Mouse (Mus musculus) MEL-GATA-1-ER (cell line): ENCODE data around the gene Rcan3.

Source experiments
- DNase-seq: peaks from one replicate; pipeline ENCODE4 v3.0.0-alpha.2; 2012; ENCODE audit warnings: low read depth; ENCODE audit errors: extremely low read depth

Rcan3 gene

DNA sequence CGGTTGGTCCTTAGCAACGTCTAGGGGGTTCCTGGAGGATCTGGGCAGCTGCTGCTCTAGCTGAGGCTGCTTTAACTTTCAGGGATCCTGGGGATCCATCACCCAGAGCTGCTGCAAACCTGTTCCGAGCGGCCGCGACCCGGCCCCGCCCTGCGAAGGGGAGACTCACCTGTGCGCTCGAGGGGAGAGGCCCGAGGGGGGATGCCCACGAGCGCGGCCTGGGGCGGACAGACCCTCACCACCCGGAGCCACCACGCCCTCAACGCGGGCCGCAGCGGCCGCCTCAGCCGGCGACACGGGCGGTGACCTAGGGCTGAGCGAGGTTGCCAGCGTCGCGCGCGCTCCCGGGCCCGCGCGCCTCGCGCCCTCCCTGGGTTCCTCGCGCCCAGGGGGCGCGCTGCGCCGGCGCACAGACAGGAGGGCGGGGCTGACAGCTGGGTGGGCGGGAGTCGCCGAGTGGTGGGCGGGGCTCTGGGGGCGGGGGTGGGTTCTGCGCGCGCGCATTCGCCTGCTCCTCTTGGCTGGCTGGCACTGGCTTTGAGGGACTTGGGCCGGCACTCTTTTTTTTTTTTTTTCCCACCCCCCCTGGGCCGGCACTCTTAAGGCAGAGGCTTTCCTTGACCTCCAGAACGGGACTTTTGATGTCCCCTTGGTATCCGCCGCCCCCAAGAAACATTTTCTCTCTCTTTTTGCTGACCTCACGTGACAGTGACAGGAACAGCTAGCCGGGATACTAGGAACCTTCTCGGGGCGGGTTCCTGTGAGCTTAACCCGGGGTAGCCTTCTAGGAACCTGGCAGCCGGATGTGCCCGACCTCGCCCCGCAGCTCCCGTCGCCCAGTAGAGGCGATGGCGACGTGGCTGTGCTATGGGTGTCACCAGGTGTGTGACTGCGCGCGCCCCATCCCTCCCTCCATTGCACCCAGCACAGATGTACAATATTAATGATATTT lies at the start of gene Rcan3:
TSS of gene Rcan3 (minus strand) at position 411 of the 952 bp plus-strand sequence.
- DNase-seq: peak; percentile 62

DNA sequence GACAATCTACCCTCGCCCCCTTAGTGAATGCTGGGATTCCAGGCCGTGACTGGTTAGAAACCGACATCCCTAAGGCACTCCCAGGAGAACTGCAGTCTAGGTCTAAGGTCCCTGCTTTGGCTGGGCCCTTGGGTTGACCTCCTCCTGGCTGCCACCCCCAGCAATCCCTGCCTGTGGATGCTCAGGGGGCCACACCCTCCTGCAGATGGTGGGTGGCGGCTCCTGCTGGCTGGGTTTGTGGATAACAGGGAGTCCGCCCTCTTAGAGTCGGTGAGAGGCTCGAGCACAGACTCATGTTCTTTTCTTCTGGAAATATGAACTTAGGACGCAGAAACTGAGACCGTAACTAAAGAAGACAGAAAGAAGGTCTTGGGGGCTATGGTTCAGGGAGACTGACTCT lies 46.7 kb upstream of the Rcan3 start:
- DNase-seq: no peak

DNA sequence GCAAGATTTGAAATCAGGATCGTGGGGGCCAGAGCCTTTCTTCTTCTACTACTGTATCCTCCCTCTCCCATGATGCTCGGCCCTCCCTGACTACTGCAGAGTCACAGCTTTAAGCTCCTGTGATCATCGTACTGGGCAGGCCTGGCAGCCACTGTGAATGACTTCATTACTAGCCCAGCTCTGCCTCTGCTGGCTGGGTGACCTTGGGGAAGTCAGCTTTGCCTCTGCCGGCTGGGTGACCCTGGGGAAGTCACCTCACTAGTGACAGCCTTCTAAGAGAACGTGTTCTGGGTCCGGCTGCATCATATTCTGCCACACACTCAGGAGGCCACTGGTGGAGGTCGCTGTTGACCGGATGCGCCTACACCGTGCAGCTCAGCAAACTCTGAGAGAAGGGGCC lies 44.2 kb upstream of the Rcan3 start:
- no peak for DNase-seq

DNA sequence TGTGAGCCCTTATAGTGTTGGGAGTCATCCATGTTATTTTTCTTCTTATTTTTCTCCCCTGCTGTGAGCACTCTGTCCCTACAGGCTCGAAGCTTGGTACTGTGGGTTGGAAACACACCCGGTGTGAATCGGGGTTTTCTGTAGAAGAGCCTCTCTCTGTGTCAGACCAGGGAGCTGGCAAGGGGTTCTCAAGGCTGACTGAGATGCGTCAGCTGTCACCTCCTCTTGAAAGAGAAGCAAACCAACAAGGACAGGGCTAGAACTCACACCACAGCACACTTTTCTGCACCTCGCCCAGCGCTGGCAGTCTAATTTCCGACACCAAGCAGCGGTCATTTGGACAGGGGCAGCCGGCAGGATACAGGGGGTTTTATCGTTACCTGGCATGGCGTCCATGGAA lies 29.8 kb upstream of the Rcan3 start:
- no peak for DNase-seq

DNA sequence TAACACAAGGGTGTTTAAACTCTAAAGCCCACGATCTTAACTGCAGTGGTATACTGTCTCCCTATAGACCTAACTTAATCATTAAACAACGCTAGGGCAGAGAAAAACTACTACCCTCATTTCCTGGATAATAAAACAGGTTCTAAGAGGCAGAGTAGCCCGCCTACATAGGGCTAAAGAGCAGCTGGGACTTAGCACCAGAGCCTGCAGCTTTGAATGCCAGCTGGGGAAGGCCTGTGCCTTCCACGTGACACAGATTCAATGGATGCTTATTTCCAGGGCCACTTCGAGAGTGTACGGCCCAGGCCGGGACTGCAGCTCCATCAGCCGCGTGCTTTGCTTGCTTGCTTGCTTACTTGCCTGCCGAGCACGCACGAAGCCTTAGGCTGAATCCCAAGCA lies 19.9 kb upstream of the Rcan3 start:
- no peak for DNase-seq

DNA sequence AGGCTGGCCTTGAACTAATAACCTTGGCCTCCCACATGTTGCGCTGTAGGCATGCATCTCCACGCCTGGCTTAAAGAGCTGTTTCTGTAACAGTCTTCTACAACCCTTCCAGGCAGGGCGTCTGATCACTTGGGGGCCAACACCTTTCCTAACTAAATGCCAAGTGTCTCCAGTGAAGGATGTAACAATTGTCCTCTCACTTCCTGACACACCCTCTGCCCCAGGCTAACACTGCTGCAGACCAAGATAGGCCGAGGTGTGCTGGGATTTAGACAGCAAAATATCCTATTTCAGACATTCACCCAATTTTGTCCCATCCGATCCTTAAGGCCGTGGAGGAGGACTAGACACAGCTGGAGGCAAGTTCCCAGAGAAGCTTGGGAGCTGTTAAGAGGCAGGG lies 19.5 kb upstream of the Rcan3 start:
- no peak for DNase-seq

DNA sequence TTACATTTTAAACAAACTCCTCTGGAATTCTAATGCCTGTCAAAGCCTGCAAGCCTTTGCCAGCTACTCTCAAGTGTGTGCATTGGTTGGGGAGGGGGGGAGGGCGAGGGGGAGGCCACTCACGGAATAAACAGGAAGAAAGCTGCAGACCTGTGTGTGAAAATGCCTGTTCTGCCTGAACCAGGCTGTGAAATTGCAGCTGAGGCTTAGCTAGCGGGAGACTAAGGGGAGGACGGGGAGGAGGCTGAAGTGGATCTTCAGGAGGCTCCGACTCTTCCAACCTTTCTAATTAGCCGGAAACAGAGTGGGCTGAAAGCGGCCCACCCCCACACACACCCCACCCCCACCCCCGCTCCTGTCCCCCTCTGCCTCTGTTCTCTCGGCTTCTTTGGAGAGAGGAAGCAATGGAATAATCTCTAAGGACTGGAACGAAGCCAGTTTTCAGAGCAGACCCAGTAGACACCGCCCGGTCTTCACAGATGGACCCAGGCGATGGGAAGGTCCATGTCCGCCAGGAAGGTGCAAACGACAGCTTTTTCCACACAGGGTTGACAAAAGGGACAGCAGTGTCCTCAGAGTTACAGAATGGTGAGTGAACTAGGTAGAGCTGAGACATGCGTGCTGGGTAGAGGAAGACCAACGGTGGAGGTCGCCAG lies 17.8 kb upstream of the Rcan3 start:
- no peak for DNase-seq

DNA sequence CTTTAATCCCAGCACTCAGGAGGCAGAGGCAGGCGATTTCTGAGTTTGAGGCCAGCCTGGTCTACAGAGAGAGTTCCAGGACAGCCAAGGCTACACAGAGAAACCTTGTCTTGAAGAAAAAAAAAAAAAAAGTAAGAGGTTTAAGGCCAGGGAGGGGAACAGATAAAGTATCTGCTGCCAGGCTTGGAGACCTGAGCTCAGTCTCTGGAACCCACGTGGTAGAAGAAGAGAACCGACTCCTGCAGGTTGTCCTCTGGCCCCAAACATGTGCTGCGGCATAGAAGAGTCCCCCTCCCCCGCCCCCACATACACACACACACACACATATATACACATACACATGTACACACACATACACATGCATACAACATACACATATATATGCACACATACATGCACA lies 8.8 kb upstream of the Rcan3 start:
- no peak for DNase-seq

DNA sequence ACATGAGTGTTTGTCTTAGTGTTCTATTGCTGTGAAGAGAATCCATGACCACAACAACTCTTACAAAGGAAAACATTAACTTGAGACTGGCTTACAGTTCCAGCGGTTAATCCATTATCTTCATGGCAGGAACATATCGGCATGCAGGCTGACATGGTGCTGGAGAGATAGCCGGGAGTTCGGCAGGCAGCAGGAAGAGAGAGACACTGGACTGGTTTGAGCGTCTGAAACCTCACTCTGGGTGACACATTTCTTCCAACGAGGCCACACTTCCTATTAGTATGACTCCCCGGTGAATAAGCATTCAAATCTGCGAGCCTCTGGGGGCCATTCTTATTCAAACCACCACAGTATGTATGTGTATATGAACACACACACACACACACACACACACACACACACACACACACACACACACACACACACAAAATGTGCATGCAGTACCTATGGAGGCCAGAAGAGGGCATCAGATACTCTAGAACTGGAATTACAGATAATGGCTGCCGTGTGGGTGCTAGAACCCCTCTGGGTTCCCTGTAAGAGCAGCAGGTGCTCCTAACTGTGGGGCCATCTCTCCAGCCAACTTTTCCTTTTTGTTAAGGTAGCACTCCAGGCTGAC lies 6.4 kb upstream of the Rcan3 start:
- DNase-seq: peak; percentile 81

DNA sequence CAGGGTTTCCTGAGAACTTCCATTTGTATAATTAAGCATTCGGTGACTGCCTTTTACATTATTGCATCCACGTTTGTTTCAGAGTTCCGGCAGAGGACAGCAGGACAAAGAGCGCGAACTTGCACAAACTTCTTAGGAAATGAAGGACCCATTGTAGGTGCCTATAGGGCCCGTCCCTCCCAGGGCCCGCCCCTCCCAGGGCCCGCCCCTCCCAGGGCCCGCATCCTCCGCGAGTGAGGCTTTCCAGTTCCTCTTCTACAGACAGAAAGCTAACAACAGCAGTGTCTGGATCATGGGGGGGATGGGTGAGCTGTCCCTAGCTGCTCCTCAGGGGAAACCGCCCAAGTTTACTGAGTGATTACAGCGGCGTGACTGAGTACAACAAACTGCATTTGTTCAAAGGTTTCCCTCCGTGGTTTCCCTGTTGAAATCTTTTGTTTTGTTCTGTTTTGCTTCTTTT lies 5.6 kb upstream of the Rcan3 start:
- peak; percentile 96 for DNase-seq

DNA sequence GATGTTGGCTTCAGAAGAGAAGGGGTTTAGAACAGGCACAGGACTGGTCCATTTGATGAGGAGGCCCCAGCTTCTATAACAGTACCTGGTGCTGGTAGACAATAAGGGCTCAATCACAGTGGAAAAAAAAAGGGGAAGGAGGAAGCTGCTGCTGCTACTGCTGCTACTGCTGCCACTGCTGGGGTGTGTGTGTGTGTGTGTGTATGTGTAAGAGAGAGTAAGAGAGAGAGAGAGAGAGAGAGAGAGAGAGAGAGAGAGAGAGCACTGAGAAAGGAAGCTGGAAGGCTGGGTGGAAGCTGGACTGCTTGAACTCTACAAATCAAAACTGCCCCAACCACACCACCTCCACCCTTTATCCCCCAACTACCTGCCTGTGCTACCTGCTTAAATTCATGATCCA lies 4.3 kb upstream of the Rcan3 start:
- peak; percentile 55 for DNase-seq

DNA sequence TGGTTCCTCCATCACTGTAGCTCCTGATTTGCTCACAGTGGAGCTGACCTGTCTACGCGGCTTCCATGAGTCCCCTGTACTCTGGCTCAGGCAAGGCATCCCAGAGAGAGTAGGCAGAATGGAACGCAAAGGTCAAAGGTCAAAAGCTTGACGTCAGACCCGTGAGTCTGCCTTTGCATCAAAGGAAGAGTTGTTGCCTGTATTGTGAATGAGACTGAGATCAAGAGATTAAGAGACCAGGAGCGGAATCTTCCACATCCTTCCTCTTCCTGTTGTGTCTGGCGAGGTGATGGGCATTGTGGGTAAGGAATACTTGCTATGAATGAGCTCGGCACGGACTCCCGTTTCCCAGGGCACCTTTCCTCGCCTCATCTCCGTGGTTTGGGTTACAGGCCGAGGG lies 2.6 kb upstream of the Rcan3 start:
- DNase-seq: no peak

DNA sequence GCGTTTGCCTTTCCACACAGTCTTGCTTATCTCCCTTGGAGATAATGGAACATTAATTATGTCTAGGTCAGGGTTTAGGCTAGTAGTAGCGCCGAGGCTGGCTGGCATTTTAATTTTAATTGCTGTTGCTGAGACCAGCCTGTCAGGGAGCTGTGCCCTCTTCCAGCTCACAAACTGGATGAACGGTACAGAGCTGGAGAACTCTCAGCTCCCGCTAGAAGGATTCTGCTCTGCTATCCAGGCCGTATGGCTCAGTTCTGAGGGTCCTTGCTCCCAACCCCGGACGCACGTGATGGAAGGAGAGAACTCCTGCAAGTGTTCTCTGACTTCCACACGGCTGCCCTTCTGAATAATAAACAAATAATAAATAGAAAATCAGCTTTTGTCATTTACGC lies 739 bp upstream of the Rcan3 start:
- DNase-seq: no peak

DNA sequence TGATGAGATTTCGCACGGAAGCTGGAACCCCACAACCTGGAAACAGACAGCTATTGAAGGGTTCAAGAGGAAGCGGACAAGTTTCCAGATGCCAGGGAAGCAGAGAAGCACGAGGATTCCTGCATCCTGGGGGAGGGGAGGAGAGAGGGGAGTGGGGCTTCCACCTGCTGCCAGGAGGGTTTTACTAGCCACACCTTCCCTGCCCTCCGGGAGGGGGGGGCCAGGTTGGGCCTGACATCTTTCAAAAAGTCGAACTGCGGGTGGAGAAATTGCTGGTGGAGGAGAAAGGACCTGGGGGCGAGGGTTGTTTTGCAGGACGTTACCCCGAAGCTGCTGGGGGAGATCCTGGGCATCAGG lies 589 bp downstream of the Rcan3 start:
- DNase-seq: no peak

DNA sequence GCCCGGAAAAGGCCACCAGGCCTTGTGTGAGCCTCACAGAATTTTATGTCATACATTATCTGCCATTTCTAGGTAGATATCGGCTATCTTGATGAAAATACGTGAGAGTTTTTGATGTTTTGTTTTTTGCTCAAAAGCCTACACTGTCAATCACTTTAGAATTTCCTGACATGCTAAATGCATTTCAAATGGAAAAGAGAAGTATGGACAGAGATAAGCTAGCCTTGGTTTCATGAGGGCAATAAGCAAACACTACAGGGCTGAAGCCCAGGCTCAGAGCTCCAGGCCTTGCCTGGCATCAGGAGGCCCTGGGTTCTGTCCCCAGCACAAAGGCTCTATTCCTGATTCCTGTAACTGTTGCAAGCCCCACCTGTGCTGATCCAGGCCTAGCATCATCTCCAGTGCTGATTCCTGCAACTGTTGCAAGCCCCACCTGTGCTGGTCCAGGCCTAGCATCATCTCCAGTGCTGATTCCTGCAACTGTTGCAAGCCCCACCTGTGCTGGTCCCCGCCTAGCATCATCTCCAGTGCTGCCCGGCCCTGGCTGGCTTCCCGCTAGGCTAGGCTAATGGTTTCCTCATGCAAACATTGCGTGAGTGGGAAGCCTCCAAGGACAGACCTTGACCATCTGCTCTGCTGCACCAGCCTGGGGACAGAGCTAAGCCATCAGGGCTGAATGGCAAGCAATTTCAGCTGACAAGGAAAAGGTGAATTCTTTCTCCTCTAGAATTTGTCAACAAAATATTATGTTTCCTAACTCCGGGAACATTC lies 3.5 kb downstream of the Rcan3 start:
- peak; percentile 30 for DNase-seq

DNA sequence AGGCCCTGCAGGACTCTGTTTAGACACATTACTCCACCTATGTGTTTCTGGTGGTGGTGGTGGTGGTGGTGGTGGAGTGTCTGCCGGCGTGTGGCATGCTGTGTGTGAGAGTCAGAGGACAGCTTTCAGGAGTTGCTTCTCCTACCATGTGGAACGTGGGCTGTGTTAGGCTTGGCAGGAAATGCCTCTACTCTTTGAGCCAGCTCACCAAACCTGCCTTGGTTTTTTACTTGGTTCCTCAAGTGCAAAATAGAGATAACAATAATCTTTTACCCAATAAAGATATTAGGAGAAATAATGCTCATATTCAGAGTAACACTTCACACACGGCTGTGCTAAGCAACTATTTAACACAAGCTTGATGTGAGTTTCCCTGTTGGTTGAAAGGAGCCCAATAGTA lies 4.3 kb downstream of the Rcan3 start:
- DNase-seq: no peak

DNA sequence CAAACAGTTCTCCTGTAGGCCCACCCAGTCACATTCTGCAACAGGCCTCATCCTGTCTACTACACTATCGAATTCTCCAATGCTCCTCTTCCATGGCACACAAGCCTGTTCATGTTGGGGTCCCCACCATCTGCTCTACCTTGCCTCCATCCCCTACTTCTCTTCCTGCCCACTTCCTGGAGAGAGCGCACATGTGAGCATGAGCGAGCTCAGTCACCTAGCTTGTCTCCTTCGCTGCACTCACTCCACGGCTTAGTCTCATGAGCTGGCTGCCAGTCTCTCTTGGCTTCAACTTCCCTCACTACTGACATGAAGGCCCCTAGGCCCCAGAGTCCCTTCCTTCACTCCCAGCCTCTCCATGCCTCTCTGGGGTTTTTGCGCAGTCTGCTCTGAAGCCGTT lies 7.1 kb downstream of the Rcan3 start:
- DNase-seq: no peak

DNA sequence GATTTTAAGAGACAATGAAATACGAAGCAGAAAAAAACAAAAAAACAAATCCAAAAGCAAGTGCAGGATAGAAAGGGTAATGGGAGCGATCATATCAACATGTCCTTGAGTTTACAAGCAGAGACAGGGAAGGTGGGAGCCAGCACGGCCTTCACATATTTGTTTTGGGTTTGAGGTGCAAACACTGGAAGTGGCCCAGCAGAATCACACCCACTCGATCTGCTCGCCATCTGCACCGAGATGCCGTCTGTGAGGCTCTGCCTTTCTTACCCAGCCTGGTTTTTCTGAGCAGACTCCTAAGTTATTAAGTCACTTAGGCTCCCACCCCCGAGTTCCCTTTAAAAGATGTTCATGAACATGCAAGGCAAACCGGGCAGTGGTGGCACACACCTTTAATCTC lies 8.0 kb downstream of the Rcan3 start:
- no peak for DNase-seq

DNA sequence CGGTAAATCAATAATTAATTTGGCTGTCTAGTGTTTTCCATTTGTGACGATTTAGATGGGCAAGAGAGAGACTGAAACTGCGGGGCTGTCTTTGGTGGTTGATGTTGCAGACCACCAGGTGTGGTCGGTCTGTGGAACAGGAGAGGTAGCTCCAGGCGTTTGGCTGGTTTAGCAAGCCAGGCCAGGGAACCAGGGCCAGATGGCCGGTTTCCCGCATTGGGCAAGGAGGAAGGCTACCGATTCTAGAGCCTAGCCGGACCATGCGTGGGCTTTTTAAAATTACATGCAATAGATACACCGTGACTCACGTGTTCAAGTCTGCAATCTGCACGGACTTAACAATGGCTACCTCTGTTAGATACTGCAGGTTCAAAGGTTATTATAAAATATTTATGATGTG lies 12.7 kb downstream of the Rcan3 start:
- no peak for DNase-seq

DNA sequence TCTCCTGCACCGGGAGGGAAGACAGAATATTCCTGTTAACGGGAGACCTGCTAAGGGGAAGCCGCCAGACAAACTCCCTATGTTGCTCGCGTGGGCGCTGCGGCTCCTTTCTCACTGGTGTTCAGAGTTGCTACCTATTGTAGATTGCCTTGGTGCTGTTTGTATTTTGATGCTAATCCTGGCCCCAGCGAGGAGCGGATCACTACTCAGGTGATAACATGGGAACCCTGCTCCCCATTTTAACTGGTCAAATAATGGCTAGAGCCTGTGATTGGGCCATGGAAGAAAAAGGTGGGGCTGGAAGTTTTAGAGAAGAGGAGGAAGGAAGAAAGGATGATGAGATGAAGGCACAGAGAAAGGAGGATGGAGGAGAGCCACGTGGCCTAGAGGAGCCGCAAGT lies 13.2 kb downstream of the Rcan3 start:
- no peak for DNase-seq

DNA sequence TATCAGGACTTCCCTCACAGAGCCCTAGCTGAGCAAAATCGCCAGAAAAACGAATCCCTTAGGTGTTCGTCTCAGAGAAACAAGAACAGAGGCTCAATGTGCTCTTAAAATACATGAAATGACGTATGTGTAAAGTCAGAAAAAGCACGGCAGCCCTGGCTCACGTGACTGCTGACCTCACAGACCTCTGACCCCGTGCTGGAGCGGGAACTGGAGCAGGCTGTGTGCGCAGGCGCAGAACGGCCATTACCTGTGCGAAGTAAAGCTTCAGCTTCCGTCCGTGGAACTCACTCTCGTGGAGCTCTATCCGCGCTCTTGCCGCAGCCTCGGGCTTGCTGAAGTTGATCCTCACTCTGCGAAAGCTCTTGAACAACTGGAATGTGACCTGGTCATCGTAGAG lies 13.7 kb downstream of the Rcan3 start:
- no peak for DNase-seq

DNA sequence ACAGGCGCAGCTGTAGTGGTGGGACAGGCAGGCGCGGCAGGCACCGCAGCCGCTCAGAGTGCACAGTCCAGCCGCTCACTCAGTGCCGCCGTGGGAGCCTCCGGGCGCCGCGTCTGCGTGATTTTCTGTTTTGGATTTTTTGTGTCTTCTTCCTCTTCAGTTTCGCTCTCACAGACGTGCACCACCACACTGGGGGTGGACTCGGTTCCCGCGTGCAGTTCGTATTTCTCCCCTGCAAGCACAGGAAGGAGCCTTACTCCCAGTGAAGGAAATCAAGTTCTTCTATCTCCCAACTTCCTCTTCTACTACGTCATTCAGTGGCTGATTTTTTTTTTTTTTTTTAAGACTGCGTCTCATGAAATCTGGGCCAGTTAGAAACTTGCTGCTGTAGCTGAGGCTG lies 17.3 kb downstream of the Rcan3 start:
- no peak for DNase-seq
